Comparison of ENCODE assay signal across 26 mouse cellular contexts in the genomic region with DNA sequence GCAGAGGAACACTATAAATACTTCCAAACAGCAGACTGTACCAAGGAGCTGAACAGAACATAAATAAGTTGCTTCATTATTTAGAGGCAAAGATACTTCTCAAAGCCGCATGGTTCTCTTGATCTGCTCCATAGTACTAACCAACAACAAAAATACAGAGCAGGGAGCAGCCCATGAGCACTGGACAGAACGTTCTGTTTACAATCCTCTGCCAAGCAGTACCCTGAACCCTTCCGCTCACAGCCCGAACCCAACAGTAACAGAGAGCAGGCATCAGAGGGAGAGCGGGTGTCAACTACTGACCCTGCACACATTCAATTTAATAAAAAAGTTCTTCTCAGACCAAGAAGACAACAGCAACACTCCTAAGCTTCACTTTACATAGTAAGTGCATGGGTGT.
DNase-seq lines count a peak whose midpoint lies in the region; ATAC-seq and TF ChIP-seq lines count a peak whose summit lies in the region.
"Had no signal": no experiment of that assay in that cellular context is flagged by ENCODE, and none has a peak within 500 bp of the region (broad histone marks: within the 10 kb centered on the region; RNA-seq: fewer than 3 reads in every experiment).

No protein-coding gene starts in this region.

- H3K27me3 ChIP-seq in heart, postnatal 0 days (ENCODE audit: control insufficient read depth, insufficient read depth, low read length): no peaks in the 10 kb centered on the region
- H3K27me3 ChIP-seq: embryonic facial prominence, embryonic 13.5 days; forebrain, embryonic 12.5 days; liver, embryonic 13.5 days; neural tube, embryonic 13.5 days; stomach, embryonic 15.5 days had no signal

- H3K4me3 ChIP-seq in heart, postnatal 0 days (ENCODE audit: low read depth, low read length): no peak overlapping the region
- no peak overlapping the region for H3K4me3 ChIP-seq in lung, adult 2 months (replicated peaks; ENCODE audit: extremely low read depth, low read depth, low read length)
- H3K4me3 ChIP-seq: embryonic facial prominence, embryonic 13.5 days; erythroblast, embryonic 14.5 days; forebrain, embryonic 12.5 days; liver, embryonic 13.5 days; myocyte; neural tube, embryonic 13.5 days; stomach, embryonic 15.5 days had no signal

- H3K27ac ChIP-seq in heart, postnatal 0 days (ENCODE audit: low read depth): peak overlapping the region; percentile 46
- H3K27ac ChIP-seq: embryonic facial prominence, embryonic 13.5 days; hindbrain, postnatal 0 days; liver, embryonic 13.5 days; macrophage; neural tube, embryonic 13.5 days had no signal

- TF ChIP-seq EP300 in heart, postnatal 0 days (IDR thresholded peaks at IDR 0.05; ENCODE audit: low read depth): no peak

- H3K4me1 ChIP-seq in heart, postnatal 0 days (ENCODE audit: control insufficient read depth, insufficient read depth): peaks cover 26% of the 10 kb centered on the region
- peaks cover 10% of the 10 kb centered on the region for H3K4me1 ChIP-seq in lung, adult 2 months (ENCODE audit: control insufficient read depth, insufficient read depth, low read length)
- H3K4me1 ChIP-seq: liver, embryonic 13.5 days had no signal

- no peak overlapping the region for H3K4me2 ChIP-seq in heart, postnatal 0 days (ENCODE audit: low read depth, low read length)
- H3K4me2 ChIP-seq: embryonic facial prominence, embryonic 13.5 days; forebrain, embryonic 12.5 days; liver, embryonic 13.5 days; neural tube, embryonic 13.5 days; stomach, embryonic 15.5 days had no signal

- no peak overlapping the region for H3K9ac ChIP-seq in heart, postnatal 0 days (replicated peaks; ENCODE audit: low read depth, low read length)
- H3K9ac ChIP-seq: embryonic facial prominence, embryonic 13.5 days; forebrain, embryonic 12.5 days; liver, embryonic 13.5 days; neural tube, embryonic 13.5 days; stomach, embryonic 15.5 days had no signal

- no peak for TF ChIP-seq CTCF in heart, postnatal 0 days (IDR thresholded peaks at IDR 0.05; ENCODE audit: low read depth)
- TF ChIP-seq CTCF in lung, adult 2 months (IDR thresholded peaks at IDR 0.05; ENCODE audit: insufficient read depth, low read length): no peak

- H3K36me3 ChIP-seq in heart, postnatal 0 days (replicated peaks; ENCODE audit: control insufficient read depth, insufficient read depth, low read length): no peaks in the 10 kb centered on the region
- H3K36me3 ChIP-seq: embryonic facial prominence, embryonic 13.5 days; forebrain, embryonic 12.5 days; liver, embryonic 13.5 days; neural tube, embryonic 13.5 days; stomach, embryonic 15.5 days had no signal

- H3K9me3 ChIP-seq in heart, postnatal 0 days (replicated peaks; ENCODE audit: control insufficient read depth, low read length): no peaks in the 10 kb centered on the region
- H3K9me3 ChIP-seq: embryonic facial prominence, embryonic 13.5 days; forebrain, embryonic 12.5 days; liver, embryonic 13.5 days; neural tube, embryonic 13.5 days; stomach, embryonic 15.5 days had no signal

- no peak for TF ChIP-seq POLR2A in lung, adult 2 months (IDR thresholded peaks at IDR 0.05; ENCODE audit: borderline replicate concordance, extremely low read depth, low read depth, low read length)

- 81% methylated on average over 5 of the region's 5 CpGs for WGBS in heart, postnatal 0 days
- 52% methylated on average over 5 of the region's 5 CpGs for WGBS in lung, adult 2 months

- no peak for ATAC-seq in heart, postnatal 0 days (ENCODE audit: insufficient read depth, low read depth)
- ATAC-seq: activated CD4-positive, CD25-positive, alpha-beta regulatory T cell, adult 4 months; intestine, embryonic 16.5 days; midbrain, embryonic 16.5 days had no signal

- no peak for DNase-seq in heart, postnatal 0 days (ENCODE audit: low spot score)
- no peak for DNase-seq in heart, postnatal 4 days
- peak; percentile 40 to 70 for DNase-seq in lung, adult 18-20 months
- DNase-seq in lung, adult 2 months: no peak
- peak; percentile 51 for DNase-seq in lung, postnatal 14 days
- no peak for DNase-seq in adrenal gland, postnatal 10 days
- DNase-seq in testis, postnatal 10 days (ENCODE audit: low spot score): no peak
- DNase-seq: cerebellum, adult 8-10 months; cerebellum, postnatal 36 days; embryo, embryonic 11 days; kidney, postnatal 14 days; layer of hippocampus, postnatal 36 days; liver, embryonic 13.5 days; thymus, adult 2 months; thymus, postnatal 4 days had no signal

Comparison
In these comparisons a context has a peak if more than half of its experiments do, and no peak if none do; other contexts are left out.
1. DNase-seq: peak in lung, adult 18-20 months (2 of 2) and lung, postnatal 14 days (single experiment); none in heart, postnatal 0 days (single experiment), heart, postnatal 4 days (single experiment), lung, adult 2 months (single experiment), adrenal gland, postnatal 10 days (single experiment) and testis, postnatal 10 days (single experiment).